Mouse (Mus musculus) heart, embryonic 14.5 days (tissue): ENCODE measurements around the gene Aldh1l1. TPM values are rescaled to one million over a fixed set of nuclear protein-coding genes. Genes with fewer than 3 reads are reported as not detected.

ENCODE experiments used
- ATAC-seq: fragments of 200-750 bp; cut with Nextera tagmentation; 2 replicates; pipeline ENCODE4 v1.8.0; 2017; ENCODE audit warnings: low read depth, moderate TSS enrichment; ENCODE audit not compliant: insufficient number of reproducible peaks, insufficient read depth, low FRiP score
- H3K27ac ChIP-seq, 2 experiments: fragments of 200-500 bp in 1 of 2; fragments of 300-500 bp in 1 of 2; sonication (generic) in 1 of 2; replicated peaks in 1 of 2; 2 replicates each; pipeline ENCODE4 v1.5.1; 2012 to 2014; ENCODE audit warnings: low read depth in 2 of 2, low read length in 2 of 2, control low read depth in 1 of 2, mild to moderate bottlenecking in 1 of 2, mixed read lengths in 1 of 2; ENCODE audit not compliant: control insufficient read depth in 1 of 2, insufficient read depth in 1 of 2
- H3K27me3 ChIP-seq: fragments of 300-500 bp; sonication (generic); 2 replicates; pipeline ENCODE4 v1.6.1; 2014; ENCODE audit warnings: mild to moderate bottlenecking, low read length, control low read depth; ENCODE audit not compliant: control insufficient read depth, insufficient read depth
- H3K36me3 ChIP-seq: fragments of 300-500 bp; sonication (generic); 2 replicates; pipeline ENCODE4 v1.6.1; 2014; ENCODE audit warnings: mild to moderate bottlenecking, control low read depth, low read length, mixed read lengths; ENCODE audit not compliant: control insufficient read depth, insufficient read depth
- H3K4me1 ChIP-seq, 2 experiments: fragments of 200-500 bp in 1 of 2; fragments of 300-500 bp in 1 of 2; sonication (generic) in 1 of 2; 2 replicates each; pipeline ENCODE4 v1.6.1; 2012 to 2014; ENCODE audit warnings: low read length in 2 of 2, control low read depth in 1 of 2, mixed read lengths in 1 of 2; ENCODE audit not compliant: control insufficient read depth in 2 of 2, insufficient read depth in 2 of 2
- H3K4me2 ChIP-seq: fragments of 300-500 bp; sonication (generic); 2 replicates; pipeline ENCODE4 v1.6.1; 2014; ENCODE audit warnings: mild to moderate bottlenecking, low read length
- H3K4me3 ChIP-seq, 2 experiments: fragments of 200-500 bp in 1 of 2; fragments of 300-500 bp in 1 of 2; sonication (generic) in 1 of 2; 2 replicates each; pipeline ENCODE4 v1.5.1; 2012 to 2014; ENCODE audit warnings: low read length in 2 of 2, mild to moderate bottlenecking in 2 of 2, control low read depth in 1 of 2, low read depth in 1 of 2, moderate library complexity in 1 of 2; ENCODE audit not compliant: control insufficient read depth in 1 of 2, insufficient read depth in 1 of 2
- H3K9ac ChIP-seq: fragments of 300-500 bp; sonication (generic); 2 replicates; pipeline ENCODE4 v1.6.1; 2014; ENCODE audit warnings: mild to moderate bottlenecking, low read length
- H3K9me3 ChIP-seq: fragments of 300-500 bp; sonication (generic); 2 replicates; pipeline ENCODE4 v1.6.1; 2016; ENCODE audit warnings: low read length, control low read depth; ENCODE audit not compliant: control insufficient read depth
- WGBS: fragments of 180-500 bp; shearing (Covaris S2); extraction: QIAGEN DNeasy Blood & Tissue Kit; methylation state at CpG from one replicate; pipeline ENCODE4 v1.1.7; 2014; 5-methylcytosine and 5-hydroxymethylcytosine counted together
- polyA plus RNA-seq: library from polyadenylated mRNA; unstranded; fragments of >200 nt; fragmentation: Nextera tagmentation; extraction: Ambion mirVana; gene quantifications from 2 replicates; pipeline ENCODE4 v1.2.1, GENCODE M21; 2014

The Aldh1l1 gene
- polyA plus RNA-seq, 1 experiment from 2014 or later: 0.59 TPM

- Histone ChIP-seq H3K4me2 (peak overlapping the region; percentile 8; the same call in 1 of the 2 replicates), H3K4me1 (peaks cover 31 to 41% of the 10 kb centered on the region in 2 experiments), H3K27me3 (no peaks in the 10 kb centered on the region), H3K4me3 (no peak overlapping the region), H3K36me3 (no peaks in the 10 kb centered on the region), H3K9ac (peak overlapping the region; percentile 2; the same call in 1 of the 2 replicates), H3K27ac (peak overlapping the region; percentile 49 to 93), H3K9me3 (0 out of 2 replicates have a peak, but pooled peaks cover 3% of the 10 kb centered on the region)
- WGBS: 13% methylated on average over 4 of the region's 4 CpGs
- ATAC-seq: peak; percentile 41
Measured at GRCm38 (mm10) chr6:90508197-90508624, 22.0 kb downstream of the Aldh1l1 start.

- Histone ChIP-seq H3K9me3 (0 out of 2 replicates have a peak, but pooled peaks cover 3% of the 10 kb centered on the region), H3K27me3 (no peaks in the 10 kb centered on the region), H3K36me3 (no peaks in the 10 kb centered on the region), H3K4me1 (peaks cover 31 to 41% of the 10 kb centered on the region in 2 experiments), H3K9ac (peak overlapping the region; percentile 2; the same call in 1 of the 2 replicates), H3K4me3 (no peak overlapping the region), H3K4me2 (no peak overlapping the region), H3K27ac (peak overlapping the region; percentile 49 to 93)
- WGBS: 26% methylated on average over 6 of the region's 6 CpGs
- ATAC-seq: peak; percentile 45; the same call in 1 of the 2 replicates
Measured at GRCm38 (mm10) chr6:90509085-90509484, 22.9 kb downstream of the Aldh1l1 start.

GRCm38 (mm10) chr6:90512416-90512815 lies 26.2 kb downstream of the Aldh1l1 start:
- H3K9me3 ChIP-seq: no peaks in the 10 kb centered on the region
- no peaks in the 10 kb centered on the region for H3K27me3 ChIP-seq
- H3K4me1 ChIP-seq: peaks cover 19 to 22% of the 10 kb centered on the region in 2 experiments
- no peak overlapping the region for H3K4me3 ChIP-seq
- WGBS: 86% methylated on average over 5 of the region's 5 CpGs
- H3K27ac ChIP-seq: no peak overlapping the region
- H3K4me2 ChIP-seq: no peak overlapping the region
- H3K36me3 ChIP-seq: no peaks in the 10 kb centered on the region
- H3K9ac ChIP-seq: no peak overlapping the region
- no peak for ATAC-seq

GRCm38 (mm10) chr6:90513074-90513856 lies 27.0 kb downstream of the Aldh1l1 start:
- H3K9ac ChIP-seq: no peak overlapping the region
- no peaks in the 10 kb centered on the region for H3K36me3 ChIP-seq
- H3K4me2 ChIP-seq: no peak overlapping the region
- no peak overlapping the region for H3K27ac ChIP-seq
- WGBS: 69% methylated on average over 5 of the region's 5 CpGs
- no peaks in the 10 kb centered on the region for H3K9me3 ChIP-seq
- no peak for ATAC-seq
- H3K27me3 ChIP-seq: no peaks in the 10 kb centered on the region
- H3K4me1 ChIP-seq: peaks cover 13 to 14% of the 10 kb centered on the region in 2 experiments
- H3K4me3 ChIP-seq: no peak overlapping the region

GRCm38 (mm10) chr6:90514369-90514768 lies 28.1 kb downstream of the Aldh1l1 start:
- Histone ChIP-seq H3K9ac (no peak overlapping the region), H3K4me3 (no peak overlapping the region), H3K27ac (no peak overlapping the region), H3K9me3 (no peaks in the 10 kb centered on the region), H3K4me1 (peaks cover 3% of the 10 kb centered on the region in 2 experiments; a peak in 3 of 4 replicates), H3K4me2 (no peak overlapping the region), H3K27me3 (no peaks in the 10 kb centered on the region), H3K36me3 (no peaks in the 10 kb centered on the region)
- no peak for ATAC-seq

- no peak overlapping the region for H3K27ac ChIP-seq
- no peak overlapping the region for H3K9ac ChIP-seq
Measured at GRCm38 (mm10) chr6:90514883-90515405, 28.7 kb downstream of the Aldh1l1 start.

GRCm38 (mm10) chr6:90518892-90519291 lies 32.7 kb downstream of the Aldh1l1 start:
- 54% methylated on average over 3 of the region's 3 CpGs for WGBS
- Histone ChIP-seq H3K9me3 (no peaks in the 10 kb centered on the region), H3K9ac (no peak overlapping the region), H3K4me1 (no peaks in the 10 kb centered on the region), H3K27me3 (peaks cover 3% of the 10 kb centered on the region; the same call in 1 of the 2 replicates), H3K36me3 (no peaks in the 10 kb centered on the region), H3K4me2 (no peak overlapping the region), H3K27ac (no peak overlapping the region), H3K4me3 (no peak overlapping the region)
- ATAC-seq: no peak

More at GRCm38 (mm10) chr6:90514883-90515405, 28.7 kb downstream of the Aldh1l1 start:
- 40% methylated on average over 4 of the region's 4 CpGs for WGBS
- Histone ChIP-seq H3K4me1 (no peaks in the 10 kb centered on the region), H3K4me3 (no peak overlapping the region), H3K4me2 (no peak overlapping the region), H3K36me3 (no peaks in the 10 kb centered on the region), H3K27me3 (no peaks in the 10 kb centered on the region), H3K9me3 (no peaks in the 10 kb centered on the region)
- ATAC-seq: peak; percentile 66; the same call in 1 of the 2 replicates
